Mouse (Mus musculus) midbrain, embryonic 15.5 days (tissue): Measurements from ENCODE around the gene Esrra. TPM values are rescaled to one million over a fixed set of nuclear protein-coding genes. Genes with fewer than 3 reads are reported as not detected.

ENCODE experiments used
- ATAC-seq: fragments of 200-750 bp; cut with Nextera tagmentation; replicated peaks from 2 replicates; pipeline ENCODE4 v1.8.0; 2017; ENCODE audit warnings: moderate TSS enrichment
- H3K27ac ChIP-seq: fragments of 300-500 bp; sonication (generic); 2 replicates; pipeline ENCODE4 v1.5.1; 2015; ENCODE audit warnings: mild to moderate bottlenecking, inconsistent platforms
- H3K27me3 ChIP-seq: fragments of 300-500 bp; sonication (generic); replicated peaks from 2 replicates; pipeline ENCODE4 v1.6.1; 2015; ENCODE audit warnings: inconsistent platforms
- H3K36me3 ChIP-seq: fragments of 300-500 bp; sonication (generic); replicated peaks from 2 replicates; pipeline ENCODE4 v1.6.1; 2015; ENCODE audit warnings: inconsistent platforms
- H3K4me1 ChIP-seq: fragments of 300-500 bp; sonication (generic); 2 replicates; pipeline ENCODE4 v1.6.1; 2015; ENCODE audit warnings: inconsistent platforms
- H3K4me2 ChIP-seq: fragments of 300-500 bp; sonication (generic); 2 replicates; pipeline ENCODE4 v1.6.1; 2015; ENCODE audit warnings: inconsistent platforms, mild to moderate bottlenecking, moderate library complexity
- H3K4me3 ChIP-seq: fragments of 300-500 bp; sonication (generic); 2 replicates; pipeline ENCODE4 v1.5.1; 2015; ENCODE audit warnings: mild to moderate bottlenecking, inconsistent platforms
- H3K9ac ChIP-seq: fragments of 300-500 bp; sonication (generic); 2 replicates; pipeline ENCODE4 v1.6.1; 2015; ENCODE audit warnings: mild to moderate bottlenecking, inconsistent platforms
- H3K9me3 ChIP-seq: fragments of 300-500 bp; sonication (generic); 2 replicates; pipeline ENCODE4 v1.6.1; 2016; ENCODE audit warnings: inconsistent platforms
- WGBS: fragments of 180-500 bp; shearing (Covaris S2); methylation state at CpG from one replicate; pipeline ENCODE4 v1.1.7; 2015; ENCODE audit warnings: mixed read lengths; 5-methylcytosine and 5-hydroxymethylcytosine counted together
- polyA plus RNA-seq: library from polyadenylated mRNA; unstranded; fragments of >200 nt; fragmentation: Nextera tagmentation; extraction: Ambion mirVana; gene quantifications from 2 replicates; pipeline ENCODE4 v1.2.1, GENCODE M21; 2015

The Esrra gene
- polyA plus RNA-seq, 1 experiment from 2014 or later: 16.2 TPM

DNA sequence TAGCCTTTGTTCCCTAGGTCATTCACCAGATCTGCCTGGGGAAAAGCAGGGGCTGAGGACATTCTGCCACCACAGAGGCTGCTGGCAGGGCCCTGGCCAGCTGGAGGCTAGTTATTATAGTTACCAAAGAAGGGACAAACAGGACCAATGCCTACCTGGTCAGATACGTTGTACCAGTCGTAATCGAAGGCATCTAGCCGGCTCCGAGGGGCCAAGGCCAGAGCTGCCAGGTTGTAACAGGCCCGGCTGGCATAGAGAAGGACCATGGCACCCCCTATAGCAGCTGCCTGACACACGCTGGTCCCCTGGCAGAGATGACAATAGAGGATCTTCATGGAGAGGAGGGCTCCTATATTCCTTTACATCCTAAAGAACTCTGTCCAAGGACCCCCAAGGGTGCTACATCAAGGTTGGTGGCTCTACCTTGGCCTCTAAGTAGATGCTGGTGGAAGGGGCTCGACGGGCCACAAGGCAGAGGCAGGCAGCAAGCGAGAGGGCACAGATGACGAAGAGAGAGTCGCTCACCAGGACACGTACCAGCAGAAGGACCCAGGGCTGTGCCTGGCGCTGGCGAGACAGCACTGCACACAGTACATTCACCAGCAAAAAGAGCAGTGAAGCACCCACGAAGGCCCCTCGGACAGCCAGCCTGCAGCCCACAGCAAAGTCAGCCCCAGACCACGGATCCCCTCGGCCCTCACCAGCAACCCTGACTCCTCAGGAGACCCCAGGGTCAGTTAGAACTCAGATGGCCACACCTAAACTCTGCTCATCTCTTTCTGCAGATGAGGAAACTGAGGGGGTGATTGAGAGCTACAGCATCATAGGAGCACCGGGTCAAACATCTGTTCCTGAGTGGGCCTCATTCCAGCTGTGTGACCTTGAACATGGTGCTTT, 17.7 kb upstream of the Esrra start:
- Histone ChIP-seq H3K4me1 (peaks cover 42% of the 10 kb centered on the region), H3K4me2 (peak overlapping the region; percentile 97), H3K9ac (peak overlapping the region; percentile 31; the same call in 1 of the 2 replicates), H3K4me3 (peak overlapping the region; percentile 68; the same call in 1 of the 2 replicates), H3K36me3 (no peaks in the 10 kb centered on the region), H3K27ac (no peak overlapping the region), H3K27me3 (peaks cover 22% of the 10 kb centered on the region), H3K9me3 (no peaks in the 10 kb centered on the region)
- 88% methylated on average over 20 of the region's 20 CpGs for WGBS
- ATAC-seq: no peak

DNA sequence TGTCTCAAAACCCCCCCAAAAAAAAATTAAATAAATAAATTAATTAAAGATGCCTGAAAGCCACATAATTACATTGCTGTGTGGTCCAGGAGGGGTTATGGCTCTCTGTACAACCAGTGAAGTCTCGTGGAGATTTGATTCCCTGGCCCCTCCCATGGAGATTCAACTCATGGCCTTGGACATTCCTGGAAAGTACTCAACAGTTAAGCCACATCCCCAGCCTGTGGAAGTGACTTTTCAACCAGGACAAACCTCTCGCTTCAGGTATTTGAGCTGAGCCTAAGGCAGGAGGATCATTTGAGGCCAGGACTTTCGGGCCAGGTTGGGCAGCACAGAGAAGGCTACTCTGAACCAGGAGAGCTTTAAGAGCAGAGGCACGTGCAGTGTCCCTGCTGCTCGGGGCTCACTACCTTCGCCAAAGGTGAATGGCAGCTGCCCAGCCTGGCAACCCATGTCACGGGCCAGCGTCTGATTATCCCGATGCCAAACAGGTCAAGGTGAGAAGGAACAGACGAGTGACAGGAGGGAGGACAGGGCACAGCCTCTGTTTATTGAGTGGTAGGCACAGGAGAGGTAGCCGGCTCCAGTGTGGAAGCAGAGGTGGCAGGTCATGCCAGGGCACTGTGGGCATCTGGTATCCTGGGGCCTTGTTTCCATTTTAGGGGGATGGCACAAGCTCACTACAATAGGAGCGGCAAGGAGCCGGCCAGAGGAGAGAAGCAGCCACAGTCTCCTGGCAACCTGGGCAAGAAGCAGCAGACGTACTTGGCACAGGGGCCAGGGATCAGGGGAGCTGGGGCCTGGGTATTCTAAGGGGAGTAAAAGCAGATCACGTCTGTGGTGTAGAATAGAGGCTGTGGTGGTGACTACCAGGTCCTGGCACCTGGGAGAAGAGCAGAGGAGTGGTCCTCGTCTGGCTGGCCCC, 16.2 kb upstream of the Esrra start:
- H3K4me2 ChIP-seq: no peak overlapping the region
- no peaks in the 10 kb centered on the region for H3K9me3 ChIP-seq
- no peak overlapping the region for H3K27ac ChIP-seq
- H3K9ac ChIP-seq: no peak overlapping the region
- peaks cover 37% of the 10 kb centered on the region for H3K27me3 ChIP-seq
- 79% methylated on average over 16 of the region's 16 CpGs for WGBS
- H3K36me3 ChIP-seq: no peaks in the 10 kb centered on the region
- no peak for ATAC-seq
- peaks cover 50% of the 10 kb centered on the region for H3K4me1 ChIP-seq
- no peak overlapping the region for H3K4me3 ChIP-seq

DNA sequence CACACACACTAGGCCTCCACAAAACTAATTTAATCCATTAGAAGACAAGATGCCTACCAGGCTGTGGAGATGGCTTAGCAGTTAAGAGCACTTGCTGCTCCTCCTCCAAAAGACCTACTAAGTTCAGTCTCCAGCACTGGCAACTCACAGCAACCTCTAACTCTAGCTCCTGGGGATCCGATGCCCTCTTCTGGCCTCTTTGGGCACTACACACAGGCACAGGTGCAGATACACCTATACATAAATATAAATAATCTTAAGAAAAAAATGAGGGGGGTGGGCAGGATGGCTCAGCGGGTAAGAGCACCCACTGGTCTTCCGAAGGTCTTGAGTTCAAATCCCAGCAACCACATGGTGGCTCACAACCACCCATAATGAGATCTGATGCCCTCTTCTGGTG, 14.7 kb upstream of the Esrra start:
- no peak for ATAC-seq
- Histone ChIP-seq H3K9ac (no peak overlapping the region), H3K4me3 (no peak overlapping the region), H3K9me3 (no peaks in the 10 kb centered on the region), H3K36me3 (no peaks in the 10 kb centered on the region), H3K27me3 (peaks cover 52% of the 10 kb centered on the region), H3K4me1 (peaks cover 47% of the 10 kb centered on the region), H3K4me2 (no peak overlapping the region), H3K27ac (no peak overlapping the region)
- 24% methylated on average over 3 of the region's 3 CpGs for WGBS

DNA sequence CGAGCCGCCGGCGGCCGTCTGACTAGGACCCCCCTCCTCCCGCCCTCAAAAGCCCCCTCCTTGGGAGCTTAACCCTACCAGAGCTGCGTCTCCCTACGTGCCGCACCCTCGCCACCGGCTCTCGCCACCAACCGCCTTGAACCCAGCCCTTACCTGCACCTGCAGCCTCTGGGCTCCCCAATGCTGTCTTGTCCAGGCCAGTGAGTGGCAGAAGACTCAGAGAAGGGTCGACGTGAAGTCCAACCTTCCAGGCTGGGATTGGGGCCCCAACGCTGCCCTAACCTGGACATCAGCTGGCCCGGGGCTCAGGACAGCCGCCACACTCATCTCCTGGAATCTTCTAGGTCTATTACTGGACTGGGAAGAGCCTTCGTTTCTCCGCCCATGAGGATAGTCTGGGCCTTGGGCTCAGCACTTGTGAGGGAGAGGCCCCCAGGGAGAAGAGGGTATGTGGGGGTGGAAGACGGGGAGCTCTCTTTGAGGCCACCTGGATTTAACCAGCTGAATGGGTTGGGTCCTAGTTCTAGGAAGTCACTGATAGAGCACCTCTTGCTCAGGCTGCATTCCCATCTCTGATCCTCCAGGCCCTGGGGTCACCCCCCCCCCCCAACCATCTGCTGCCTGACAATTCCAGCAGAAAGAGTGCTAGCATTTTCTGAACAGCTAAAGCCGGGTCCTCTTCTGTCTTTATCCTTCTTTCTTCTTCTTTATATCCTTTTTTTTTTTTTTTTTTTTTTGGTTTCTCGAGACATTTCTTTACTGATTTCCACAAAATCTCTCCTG, 12.8 kb upstream of the Esrra start, which contains the start of gene Kcnk4:
Gene Kcnk4 (minus strand): TSS at position 321 of the 783 bp plus-strand sequence.
- 7% methylated on average over 23 of the region's 23 CpGs for WGBS
- Histone ChIP-seq H3K4me2 (peak within 1 kb of the TSS; percentile 77), H3K4me3 (peak within 1 kb of the TSS; percentile 42), H3K9me3 (no peaks in the 10 kb centered on the region), H3K27ac (no peak within 1 kb of the TSS), H3K36me3 (no peaks in the 10 kb centered on the region), H3K4me1 (peaks cover 30% of the 10 kb centered on the region), H3K27me3 (peaks cover 64% of the 10 kb centered on the region), H3K9ac (peak within 1 kb of the TSS; percentile 41)
- ATAC-seq: peak; percentile 49; the same call in 1 of the 2 replicates

DNA sequence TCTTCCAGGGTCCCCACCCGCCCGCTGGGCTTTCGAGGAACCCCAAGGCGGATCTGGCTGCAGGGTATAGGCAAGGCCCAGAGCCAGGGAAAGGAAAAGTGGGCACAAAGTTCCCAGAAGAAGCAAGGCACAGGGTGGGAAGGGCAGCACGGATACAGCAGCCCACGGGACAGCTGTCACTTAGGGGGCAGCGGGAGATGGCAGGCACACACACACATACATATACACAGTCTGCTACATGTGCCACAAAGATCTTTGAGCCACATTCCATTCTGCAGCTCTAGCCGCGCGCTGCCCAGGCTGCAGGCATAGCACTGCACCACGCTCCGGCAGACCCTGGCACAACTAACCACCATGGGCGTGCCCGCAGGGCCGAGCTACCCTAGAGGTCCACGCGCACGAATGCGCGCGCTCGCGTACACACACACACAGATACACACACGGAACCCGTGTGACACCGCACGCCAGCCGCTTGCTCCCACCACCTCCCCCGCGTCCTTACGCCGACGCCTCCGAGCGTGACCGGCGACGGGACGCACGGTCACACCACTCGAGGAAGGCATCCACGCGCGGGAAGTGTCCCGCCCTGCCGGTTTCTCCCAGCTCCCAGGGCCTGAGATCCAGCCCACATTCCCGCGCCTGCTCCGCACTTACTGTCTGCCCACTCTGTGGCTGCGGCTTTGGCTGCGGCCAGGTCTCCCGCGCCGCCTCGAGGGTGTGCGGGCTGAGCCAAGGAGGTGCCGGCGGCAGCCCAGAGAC, 12.0 kb upstream of the Esrra start:
- no peak overlapping the region for H3K27ac ChIP-seq
- peak; percentile 69 for ATAC-seq

DNA sequence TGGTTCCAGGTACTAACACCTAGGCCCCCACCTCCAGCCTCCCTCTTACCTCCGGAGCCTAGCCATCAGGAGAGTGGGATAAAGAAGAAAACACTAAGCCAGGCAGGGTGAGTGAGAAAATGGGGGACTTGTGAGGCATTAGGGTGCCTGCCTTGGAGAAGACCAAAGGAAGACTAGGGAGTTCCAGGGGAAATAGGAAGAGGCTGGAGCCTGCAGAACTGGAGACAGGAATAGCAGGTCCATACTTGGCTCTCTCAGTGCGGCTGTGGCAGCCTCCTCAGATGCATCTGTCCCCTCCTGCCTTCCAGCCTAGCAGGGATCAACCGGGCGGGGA, 11.5 kb upstream of the Esrra start:
- H3K36me3 ChIP-seq: no peaks in the 10 kb centered on the region
- no peaks in the 10 kb centered on the region for H3K9me3 ChIP-seq
- no peak for ATAC-seq
- H3K27ac ChIP-seq: no peak overlapping the region
- H3K4me1 ChIP-seq: peaks cover 17% of the 10 kb centered on the region
- no peak overlapping the region for H3K9ac ChIP-seq
- peaks cover 75% of the 10 kb centered on the region for H3K27me3 ChIP-seq
- H3K4me3 ChIP-seq: peak overlapping the region; percentile 42
- 15% methylated on average over 4 of the region's 4 CpGs for WGBS
- H3K4me2 ChIP-seq: peak overlapping the region; percentile 77

More for the DNA sequence above, 12.0 kb upstream of the Esrra start:
- H3K36me3 ChIP-seq: no peaks in the 10 kb centered on the region
- peak overlapping the region; percentile 41 for H3K9ac ChIP-seq
- H3K4me2 ChIP-seq: peak overlapping the region; percentile 77
- peaks cover 71% of the 10 kb centered on the region for H3K27me3 ChIP-seq
- peak overlapping the region; percentile 42 for H3K4me3 ChIP-seq
- no peaks in the 10 kb centered on the region for H3K9me3 ChIP-seq
- WGBS: 2% methylated on average over 58 of the region's 58 CpGs
- peaks cover 22% of the 10 kb centered on the region for H3K4me1 ChIP-seq

DNA sequence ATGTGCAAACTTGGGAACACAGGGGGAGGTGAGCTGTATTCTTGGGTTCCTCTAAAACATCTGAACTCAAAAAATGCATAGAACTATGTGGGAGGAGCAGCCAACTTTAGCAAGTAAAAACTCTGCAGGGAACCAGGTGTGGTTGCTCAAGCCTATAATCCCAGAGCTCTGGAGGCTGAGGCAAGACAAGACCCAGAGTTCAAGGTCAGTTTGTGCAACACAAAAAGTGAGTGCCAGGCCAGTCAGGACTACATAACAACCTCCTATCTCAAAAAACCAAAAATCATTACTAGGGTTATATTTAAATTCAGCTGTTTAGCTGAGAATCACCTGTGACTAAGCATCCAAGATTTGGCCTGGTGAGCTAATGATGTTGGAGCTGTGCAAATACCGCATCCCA, 10.4 kb upstream of the Esrra start:
- H3K9me3 ChIP-seq: no peaks in the 10 kb centered on the region
- H3K27ac ChIP-seq: no peak overlapping the region
- no peaks in the 10 kb centered on the region for H3K36me3 ChIP-seq
- no peak overlapping the region for H3K9ac ChIP-seq
- H3K4me3 ChIP-seq: no peak overlapping the region
- no peak for ATAC-seq
- H3K27me3 ChIP-seq: peaks cover 86% of the 10 kb centered on the region
- no peak overlapping the region for H3K4me2 ChIP-seq
- peaks cover 22% of the 10 kb centered on the region for H3K4me1 ChIP-seq
- WGBS: 67% methylated on average over 1 of the region's 1 CpGs

DNA sequence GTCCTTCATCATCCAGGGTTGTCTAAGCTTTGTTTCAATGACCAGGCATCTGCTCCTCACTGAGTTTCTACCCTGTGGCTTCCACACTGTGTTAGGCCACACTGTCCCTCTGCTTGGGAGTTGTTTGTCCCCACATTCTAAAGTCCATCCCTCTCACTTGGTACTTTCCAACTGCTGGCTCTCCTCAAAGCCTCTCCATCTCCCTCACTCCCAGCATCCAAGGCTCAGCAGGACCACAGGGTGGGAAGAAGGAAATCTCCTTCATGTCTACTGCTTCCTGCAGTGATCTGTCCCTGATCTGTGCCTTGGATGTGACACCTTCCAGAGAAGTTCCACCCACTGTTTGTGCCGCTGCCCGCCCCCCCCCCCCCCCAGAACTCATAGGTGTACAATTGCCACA, 9.4 kb upstream of the Esrra start:
- H3K4me1 ChIP-seq: peaks cover 25% of the 10 kb centered on the region
- no peak overlapping the region for H3K4me2 ChIP-seq
- WGBS: 10% methylated on average over 2 of the region's 2 CpGs
- no peaks in the 10 kb centered on the region for H3K36me3 ChIP-seq
- ATAC-seq: no peak
- H3K27ac ChIP-seq: no peak overlapping the region
- no peak overlapping the region for H3K9ac ChIP-seq
- H3K27me3 ChIP-seq: peaks cover 88% of the 10 kb centered on the region
- H3K4me3 ChIP-seq: no peak overlapping the region
- no peaks in the 10 kb centered on the region for H3K9me3 ChIP-seq

DNA sequence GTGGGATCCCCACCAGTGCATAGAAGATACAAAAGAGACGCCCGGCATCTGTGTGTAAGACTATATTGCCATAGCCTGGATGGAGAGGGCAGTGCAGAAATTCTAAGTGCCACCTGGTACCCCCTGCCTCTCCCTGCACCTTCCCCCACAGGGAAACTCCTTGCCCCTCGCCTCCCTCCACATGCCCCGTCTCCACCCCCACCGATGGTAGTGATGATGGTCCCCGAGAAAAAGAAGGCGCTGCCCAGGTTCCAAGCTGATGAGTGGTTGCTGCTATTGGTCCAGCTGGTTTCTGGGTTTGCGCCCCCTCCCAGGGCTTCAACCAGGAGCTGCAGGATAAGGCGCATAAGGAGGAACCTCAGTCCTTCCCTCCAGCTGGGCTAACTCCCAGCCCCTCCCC, 6.5 kb upstream of the Esrra start:
- no peak overlapping the region for H3K4me3 ChIP-seq
- H3K4me1 ChIP-seq: peaks cover 15% of the 10 kb centered on the region
- no peaks in the 10 kb centered on the region for H3K36me3 ChIP-seq
- H3K27me3 ChIP-seq: peaks cover 90% of the 10 kb centered on the region
- no peak overlapping the region for H3K27ac ChIP-seq
- H3K9ac ChIP-seq: no peak overlapping the region
- ATAC-seq: no peak
- H3K4me2 ChIP-seq: no peak overlapping the region
- WGBS: 6% methylated on average over 9 of the region's 9 CpGs
- no peaks in the 10 kb centered on the region for H3K9me3 ChIP-seq

DNA sequence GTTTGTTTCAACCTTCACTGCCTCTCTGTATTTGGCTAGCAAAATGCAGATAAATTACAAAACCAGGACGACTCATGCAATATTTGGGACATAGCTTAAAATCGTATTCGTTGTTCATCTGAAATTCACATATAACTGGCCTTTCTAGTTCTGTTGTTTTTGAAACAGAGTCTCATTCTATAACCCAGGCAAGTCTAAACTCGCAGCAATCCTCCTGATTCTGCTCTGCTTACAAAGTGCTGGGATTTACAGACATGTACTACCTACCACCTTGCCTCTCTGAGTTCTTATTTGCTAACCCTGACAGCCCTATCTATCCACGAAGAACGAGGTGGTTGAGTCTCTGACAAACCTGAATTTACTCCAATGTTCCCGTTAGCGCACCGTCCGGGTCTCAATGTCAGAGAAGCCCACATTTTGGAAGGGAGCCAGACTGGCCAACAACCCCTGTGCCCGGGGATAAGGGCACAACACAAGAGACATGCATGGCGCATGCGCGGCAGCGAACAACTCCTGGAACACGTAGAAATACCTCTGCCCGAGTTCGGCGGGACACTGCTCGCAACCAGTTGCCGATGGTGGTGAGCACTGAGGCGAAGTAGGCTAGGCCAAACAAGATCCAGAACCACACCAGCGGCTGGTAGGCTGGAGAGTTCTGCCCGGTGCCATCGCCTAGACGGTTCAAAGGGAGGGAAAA, 5.1 kb upstream of the Esrra start:
- no peaks in the 10 kb centered on the region for H3K9me3 ChIP-seq
- H3K4me3 ChIP-seq: peak overlapping the region; percentile 18
- H3K9ac ChIP-seq: no peak overlapping the region
- no peaks in the 10 kb centered on the region for H3K36me3 ChIP-seq
- no peak for ATAC-seq
- H3K27me3 ChIP-seq: peaks cover 82% of the 10 kb centered on the region
- peaks cover 20% of the 10 kb centered on the region for H3K4me1 ChIP-seq
- no peak overlapping the region for H3K27ac ChIP-seq
- peak overlapping the region; percentile 39 for H3K4me2 ChIP-seq
- 11% methylated on average over 26 of the region's 26 CpGs for WGBS
